Mouse (Mus musculus) embryonic facial prominence, embryonic 12.5 days (tissue): ENCODE measurements around the gene Hist3h2a. TPM values are rescaled to one million over a fixed set of nuclear protein-coding genes. Genes with fewer than 3 reads are reported as not detected.
A peak's percentile ranks its signal among the peaks of the same experiment; 100 is the strongest.

Experiments
- ATAC-seq: fragments of 200-750 bp; cut with Nextera tagmentation; 2 replicates; pipeline ENCODE4 v1.8.0; 2017; ENCODE audit not compliant: insufficient number of reproducible peaks, insufficient read depth, low FRiP score, low TSS enrichment
- H3K27ac ChIP-seq: fragments of 300-500 bp; sonication (generic); 2 replicates; pipeline ENCODE4 v1.5.1; 2016; ENCODE audit warnings: mild to moderate bottlenecking
- H3K27me3 ChIP-seq: fragments of 300-500 bp; sonication (generic); 2 replicates; pipeline ENCODE4 v1.6.1; 2016; ENCODE audit warnings: mild to moderate bottlenecking, moderate library complexity
- H3K36me3 ChIP-seq: fragments of 300-500 bp; sonication (generic); 2 replicates; pipeline ENCODE4 v1.6.1; 2016; ENCODE audit warnings: mild to moderate bottlenecking
- H3K4me1 ChIP-seq: fragments of 300-500 bp; sonication (generic); 2 replicates; pipeline ENCODE4 v1.6.1; 2016
- H3K4me2 ChIP-seq: fragments of 300-500 bp; sonication (generic); replicated peaks from 2 replicates; pipeline ENCODE4 v1.6.1; 2016; ENCODE audit warnings: mild to moderate bottlenecking, moderate library complexity
- H3K4me3 ChIP-seq: fragments of 300-500 bp; sonication (generic); 2 replicates; pipeline ENCODE4 v1.5.1; 2016; ENCODE audit warnings: mild to moderate bottlenecking
- H3K9ac ChIP-seq: fragments of 300-500 bp; sonication (generic); 2 replicates; pipeline ENCODE4 v1.6.1; 2016; ENCODE audit warnings: mild to moderate bottlenecking, moderate library complexity
- H3K9me3 ChIP-seq: fragments of 300-500 bp; sonication (generic); 2 replicates; pipeline ENCODE4 v1.6.1; 2016; ENCODE audit warnings: mild to moderate bottlenecking, moderate library complexity
- WGBS: fragments of 180-500 bp; shearing (Covaris S2); methylation state at CpG from one replicate; pipeline ENCODE4 v1.1.7; 2016; 5-methylcytosine and 5-hydroxymethylcytosine counted together
- polyA plus RNA-seq: library from polyadenylated mRNA; unstranded; fragments of >200 nt; fragmentation: Nextera tagmentation; extraction: Ambion mirVana; gene quantifications from 2 replicates; pipeline ENCODE4 v1.2.1, GENCODE M21; 2016

Hist3h2a gene
- polyA plus RNA-seq, 1 experiment from 2014 or later, result 36.3 TPM

DNA sequence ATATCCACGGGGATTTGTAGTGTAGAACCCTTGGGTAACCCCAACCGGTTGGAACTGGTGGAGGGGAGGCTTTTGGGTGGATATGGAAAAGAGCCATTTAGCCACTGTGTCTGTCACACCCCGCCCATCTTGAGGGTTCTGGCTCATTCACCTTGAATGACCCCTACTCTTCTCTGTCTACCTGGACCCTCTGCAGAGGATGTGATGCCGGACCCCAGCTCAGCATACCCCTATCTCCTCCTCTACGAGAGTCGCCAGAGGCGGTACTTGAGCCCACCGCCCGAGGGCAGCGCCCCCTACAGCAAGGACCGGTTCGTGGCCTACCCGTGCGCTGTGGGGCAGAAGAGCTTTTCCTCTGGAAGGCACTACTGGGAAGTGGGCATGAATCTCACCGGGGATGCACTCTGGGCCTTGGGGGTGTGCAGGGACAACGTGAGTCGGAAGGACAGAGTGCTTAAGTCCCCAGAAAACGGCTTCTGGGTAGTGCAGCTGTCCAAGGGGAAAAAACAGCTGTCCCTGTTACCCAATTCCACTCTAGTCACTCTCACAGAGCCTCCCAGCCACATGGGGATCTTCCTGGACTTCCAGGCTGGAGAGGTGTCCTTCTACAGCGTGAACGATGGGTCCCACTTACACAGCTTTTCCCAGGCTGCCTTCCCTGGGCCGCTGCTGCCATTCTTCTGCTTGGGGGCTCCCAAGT lies 16.5 kb downstream of the Hist3h2a start:
- no peaks in the 10 kb centered on the region for H3K27me3 ChIP-seq
- H3K4me3 ChIP-seq, result no peak overlapping the region
- peaks cover 19% of the 10 kb centered on the region; the same call in 1 of the 2 replicates for H3K36me3 ChIP-seq
- H3K9me3 ChIP-seq, result no peaks in the 10 kb centered on the region
- H3K4me1 ChIP-seq, result no peaks in the 10 kb centered on the region
- no peak for ATAC-seq
- H3K4me2 ChIP-seq, result no peak overlapping the region
- no peak overlapping the region for H3K9ac ChIP-seq
- WGBS, result 87% methylated on average over 21 of the region's 21 CpGs
- H3K27ac ChIP-seq, result no peak overlapping the region

DNA sequence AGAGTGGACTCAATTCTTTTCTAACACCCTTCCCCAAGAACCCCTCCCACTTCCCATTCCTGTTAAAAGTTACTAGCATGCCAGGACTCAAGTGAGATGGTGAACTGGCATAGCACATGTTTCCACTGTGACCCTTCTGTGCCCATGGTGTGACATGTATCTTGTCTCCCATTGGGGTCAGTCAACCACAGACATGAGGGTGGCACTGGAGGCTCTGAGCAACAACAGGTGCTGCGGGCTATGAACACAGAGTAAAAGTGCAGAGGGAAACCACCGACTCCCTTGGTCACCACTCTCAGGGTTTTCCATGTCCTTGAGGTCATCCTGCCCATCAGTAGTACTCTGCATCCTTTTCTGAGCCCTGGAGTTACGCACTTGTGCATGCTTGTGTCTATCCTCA lies 17.3 kb downstream of the Hist3h2a start:
- no peak overlapping the region for H3K9ac ChIP-seq

DNA sequence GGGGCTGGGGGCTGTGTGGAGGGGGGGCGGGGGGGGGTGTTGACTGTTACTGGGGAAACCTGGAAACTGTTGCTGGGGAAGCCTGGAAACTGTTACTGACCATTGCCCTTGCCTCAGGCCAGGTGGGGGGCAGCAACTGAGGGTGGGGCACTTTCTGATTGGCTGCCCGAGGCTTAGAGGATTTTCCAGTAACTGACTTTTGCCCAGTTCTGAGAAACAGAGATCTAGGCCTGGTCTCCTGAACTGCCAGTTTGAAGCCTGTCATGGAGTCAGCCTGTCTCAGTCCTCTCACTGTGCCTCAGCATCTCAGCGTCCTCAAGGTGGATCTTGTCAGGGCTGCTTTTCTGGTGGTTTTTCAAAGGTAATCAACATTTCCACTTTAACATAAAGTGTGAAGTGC lies 19.9 kb downstream of the Hist3h2a start:
- no peaks in the 10 kb centered on the region for H3K27me3 ChIP-seq
- peaks cover 12% of the 10 kb centered on the region for H3K4me1 ChIP-seq
- H3K9ac ChIP-seq, result no peak overlapping the region
- H3K4me2 ChIP-seq, result no peak overlapping the region
- H3K9me3 ChIP-seq, result no peaks in the 10 kb centered on the region
- peaks cover 13% of the 10 kb centered on the region; the same call in 1 of the 2 replicates for H3K36me3 ChIP-seq
- H3K27ac ChIP-seq, result no peak overlapping the region
- 87% methylated on average over 3 of the region's 3 CpGs for WGBS
- ATAC-seq, result no peak
- H3K4me3 ChIP-seq, result no peak overlapping the region

More for the DNA sequence above, 17.3 kb downstream of the Hist3h2a start:
- Histone ChIP-seq H3K27me3 (no peaks in the 10 kb centered on the region), H3K9me3 (no peaks in the 10 kb centered on the region), H3K27ac (no peak overlapping the region), H3K4me1 (no peaks in the 10 kb centered on the region), H3K36me3 (peaks cover 19% of the 10 kb centered on the region; the same call in 1 of the 2 replicates), H3K4me2 (no peak overlapping the region), H3K4me3 (no peak overlapping the region)
- 90% methylated on average over 3 of the region's 3 CpGs for WGBS
- ATAC-seq, result no peak

DNA sequence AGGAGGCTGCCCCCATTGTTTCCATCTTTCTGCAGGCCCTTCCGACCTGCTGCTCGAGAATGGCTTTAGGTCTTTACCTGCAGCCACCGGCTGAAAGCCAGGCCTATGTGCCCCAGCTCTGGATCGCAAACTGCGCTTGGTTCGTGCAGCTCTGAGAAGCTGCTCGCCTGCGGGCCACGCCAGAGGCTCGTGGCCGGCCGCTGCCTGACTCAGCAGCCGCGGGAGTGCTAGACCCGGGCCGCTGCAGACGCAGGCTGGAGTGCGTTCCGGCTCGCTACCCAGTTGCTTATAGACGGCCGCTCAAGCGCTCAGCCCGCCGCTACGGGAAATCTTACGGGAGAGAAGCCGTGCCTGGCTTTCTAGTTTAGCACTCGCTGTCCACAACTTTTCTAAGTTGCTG lies 22.7 kb downstream of the Hist3h2a start:
- Histone ChIP-seq H3K36me3 (peaks cover 5% of the 10 kb centered on the region), H3K27me3 (no peaks in the 10 kb centered on the region), H3K27ac (peak overlapping the region; percentile 69), H3K9ac (peak overlapping the region; percentile 89), H3K4me1 (peaks cover 33% of the 10 kb centered on the region), H3K4me3 (peak overlapping the region; percentile 98), H3K9me3 (no peaks in the 10 kb centered on the region), H3K4me2 (peak overlapping the region; percentile 98)
- no peak for ATAC-seq
- 0% methylated on average over 29 of the region's 29 CpGs for WGBS

DNA sequence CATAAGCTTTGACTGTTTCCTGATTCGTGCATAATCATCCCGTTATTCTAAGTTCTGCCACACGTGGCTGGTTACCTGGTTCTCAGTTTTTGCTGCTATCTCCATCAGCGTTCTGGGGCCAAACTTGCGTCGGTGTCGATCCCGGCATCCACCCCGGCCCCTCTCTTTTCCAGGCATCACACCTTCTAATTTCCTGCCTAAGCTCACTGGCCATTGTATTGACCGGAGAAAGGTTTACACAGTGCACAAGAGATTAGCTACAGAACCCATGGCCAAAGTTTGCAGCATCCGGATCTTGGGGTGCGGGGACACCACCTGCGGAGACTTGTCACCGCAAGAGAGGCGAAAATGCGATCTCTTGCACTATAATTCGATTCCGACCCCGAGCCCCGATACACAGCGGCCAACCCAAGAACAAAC lies 23.1 kb downstream of the Hist3h2a start:
- Histone ChIP-seq H3K4me3 (peak overlapping the region; percentile 98), H3K4me2 (peak overlapping the region; percentile 98), H3K9me3 (no peaks in the 10 kb centered on the region), H3K27me3 (no peaks in the 10 kb centered on the region), H3K27ac (peak overlapping the region; percentile 69), H3K9ac (peak overlapping the region; percentile 89), H3K36me3 (peaks cover 9% of the 10 kb centered on the region), H3K4me1 (peaks cover 33% of the 10 kb centered on the region)
- no peak for ATAC-seq
- under 1% methylated on average over 21 of the region's 21 CpGs for WGBS

DNA sequence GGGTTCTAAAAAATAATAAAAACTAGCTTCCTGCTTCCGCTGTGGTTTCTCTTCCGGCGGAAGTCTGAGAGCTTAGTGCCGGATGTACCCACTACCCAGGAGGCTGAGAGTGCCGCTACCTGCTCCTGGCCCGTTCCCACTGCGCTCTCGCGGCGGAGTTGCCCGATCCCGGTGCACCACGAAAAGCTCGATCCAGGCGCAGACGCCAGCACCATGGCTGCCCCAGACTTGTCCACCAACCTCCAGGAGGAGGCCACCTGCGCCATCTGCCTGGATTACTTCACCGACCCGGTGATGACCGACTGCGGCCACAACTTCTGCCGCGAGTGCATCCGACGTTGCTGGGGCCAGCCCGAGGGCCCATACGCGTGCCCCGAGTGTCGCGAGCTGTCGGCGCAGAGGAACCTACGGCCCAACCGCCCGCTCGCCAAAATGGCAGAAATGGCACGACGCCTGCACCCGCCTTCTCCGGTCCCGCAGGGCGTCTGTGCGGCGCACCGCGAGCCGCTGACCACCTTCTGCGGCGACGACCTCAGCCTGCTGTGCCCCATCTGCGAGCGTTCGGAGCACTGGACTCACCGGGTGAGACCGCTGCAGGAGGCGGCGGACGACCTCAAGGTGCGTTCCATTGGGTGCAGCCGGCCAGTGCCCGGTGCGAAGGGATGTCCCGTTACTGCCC lies 23.7 kb downstream of the Hist3h2a start, which contains the start of gene Trim11:
Gene Trim11, plus strand, starts transcription at position 67 of the 679 bp plus-strand sequence.
- Histone ChIP-seq H3K27ac (peak within 1 kb of the TSS; percentile 69), H3K36me3 (peaks cover 15% of the 10 kb centered on the region), H3K27me3 (no peaks in the 10 kb centered on the region), H3K9me3 (no peaks in the 10 kb centered on the region), H3K4me1 (peaks cover 33% of the 10 kb centered on the region), H3K4me3 (peak within 1 kb of the TSS; percentile 98), H3K4me2 (peak within 1 kb of the TSS; percentile 98), H3K9ac (peak within 1 kb of the TSS; percentile 89)
- ATAC-seq, result peak; percentile 36
- under 1% methylated on average over 64 of the region's 64 CpGs for WGBS

DNA sequence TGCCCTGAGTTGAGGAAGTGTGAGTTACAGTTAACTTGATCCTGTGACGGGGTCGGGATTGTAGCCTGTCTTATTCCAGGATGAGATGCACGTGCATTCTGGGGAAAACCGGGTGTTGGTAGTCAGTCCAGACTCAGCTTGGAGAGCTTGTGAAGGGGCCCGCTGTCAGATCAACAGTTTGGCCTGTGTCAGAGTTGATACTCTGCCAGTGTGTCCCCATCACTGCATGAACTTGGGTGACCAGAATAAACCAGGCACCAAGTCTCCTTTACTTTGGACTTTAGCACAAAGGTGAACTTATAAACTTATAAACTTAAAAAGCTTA lies 24.2 kb downstream of the Hist3h2a start:
- peak overlapping the region; percentile 89 for H3K9ac ChIP-seq
- H3K4me3 ChIP-seq, result peak overlapping the region; percentile 98
- H3K27me3 ChIP-seq, result no peaks in the 10 kb centered on the region
- H3K9me3 ChIP-seq, result no peaks in the 10 kb centered on the region
- no peak for ATAC-seq
- H3K4me1 ChIP-seq, result peaks cover 33% of the 10 kb centered on the region
- H3K27ac ChIP-seq, result 0 out of 2 replicates have a peak overlapping the region, but pooled peaks have one; percentile 69
- peak overlapping the region; percentile 98 for H3K4me2 ChIP-seq
- 3% methylated on average over 5 of the region's 5 CpGs for WGBS
- peaks cover 17% of the 10 kb centered on the region for H3K36me3 ChIP-seq

DNA sequence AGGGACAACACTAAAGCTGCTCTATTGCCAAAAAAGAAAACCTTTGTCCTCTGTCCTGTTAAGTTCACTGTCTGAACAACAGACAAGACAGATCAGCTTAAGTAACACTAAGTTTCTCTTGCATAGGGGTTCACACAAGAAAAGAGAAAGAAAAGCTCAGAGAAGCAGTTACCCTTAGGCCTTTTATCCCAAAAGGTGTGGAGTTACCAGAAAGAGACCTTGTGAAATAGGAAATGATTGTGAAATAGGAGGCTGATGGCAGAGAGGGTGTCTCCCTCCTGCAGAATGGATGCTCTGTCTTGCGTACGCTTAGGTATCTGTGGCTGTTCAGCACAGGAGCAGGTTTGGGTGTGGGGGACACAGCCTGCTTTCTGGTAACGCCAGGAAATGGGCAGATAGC lies 24.7 kb downstream of the Hist3h2a start:
- peak overlapping the region; percentile 89 for H3K9ac ChIP-seq
- WGBS, result 64% methylated on average over 3 of the region's 3 CpGs
- ATAC-seq, result no peak
- peak overlapping the region; percentile 98 for H3K4me3 ChIP-seq
- no peaks in the 10 kb centered on the region for H3K9me3 ChIP-seq
- H3K4me1 ChIP-seq, result peaks cover 33% of the 10 kb centered on the region
- peak overlapping the region; percentile 98 for H3K4me2 ChIP-seq
- H3K27me3 ChIP-seq, result no peaks in the 10 kb centered on the region
- H3K27ac ChIP-seq, result no peak overlapping the region
- H3K36me3 ChIP-seq, result peaks cover 22% of the 10 kb centered on the region

DNA sequence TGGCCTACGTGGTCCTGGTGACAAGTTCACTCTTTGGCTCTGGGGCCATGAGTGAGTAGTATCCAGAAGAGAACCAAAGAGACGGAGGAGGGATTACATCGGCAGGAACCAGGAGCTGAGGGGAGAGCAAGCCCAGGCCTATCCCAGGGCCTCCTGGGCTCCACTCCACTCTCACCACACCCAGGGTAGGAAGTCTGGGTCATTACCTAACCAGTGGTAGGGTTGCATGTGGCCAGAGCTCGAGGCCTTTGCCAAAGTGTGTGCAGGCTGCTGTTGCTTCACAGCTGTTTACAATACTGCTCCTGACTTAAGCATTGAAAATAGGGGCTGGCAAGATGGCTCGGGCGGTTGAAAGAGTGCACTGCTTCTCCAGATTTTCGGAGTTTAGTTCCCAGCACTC lies 25.2 kb downstream of the Hist3h2a start:
- H3K4me1 ChIP-seq, result peaks cover 33% of the 10 kb centered on the region
- ATAC-seq, result no peak; the same call in 1 of the 2 replicates
- WGBS, result 72% methylated on average over 7 of the region's 7 CpGs
- H3K4me3 ChIP-seq, result peak overlapping the region; percentile 98
- peak overlapping the region; percentile 98 for H3K4me2 ChIP-seq
- no peaks in the 10 kb centered on the region for H3K27me3 ChIP-seq
- H3K9ac ChIP-seq, result peak overlapping the region; percentile 89
- H3K9me3 ChIP-seq, result no peaks in the 10 kb centered on the region
- H3K36me3 ChIP-seq, result peaks cover 27% of the 10 kb centered on the region
- H3K27ac ChIP-seq, result no peak overlapping the region

DNA sequence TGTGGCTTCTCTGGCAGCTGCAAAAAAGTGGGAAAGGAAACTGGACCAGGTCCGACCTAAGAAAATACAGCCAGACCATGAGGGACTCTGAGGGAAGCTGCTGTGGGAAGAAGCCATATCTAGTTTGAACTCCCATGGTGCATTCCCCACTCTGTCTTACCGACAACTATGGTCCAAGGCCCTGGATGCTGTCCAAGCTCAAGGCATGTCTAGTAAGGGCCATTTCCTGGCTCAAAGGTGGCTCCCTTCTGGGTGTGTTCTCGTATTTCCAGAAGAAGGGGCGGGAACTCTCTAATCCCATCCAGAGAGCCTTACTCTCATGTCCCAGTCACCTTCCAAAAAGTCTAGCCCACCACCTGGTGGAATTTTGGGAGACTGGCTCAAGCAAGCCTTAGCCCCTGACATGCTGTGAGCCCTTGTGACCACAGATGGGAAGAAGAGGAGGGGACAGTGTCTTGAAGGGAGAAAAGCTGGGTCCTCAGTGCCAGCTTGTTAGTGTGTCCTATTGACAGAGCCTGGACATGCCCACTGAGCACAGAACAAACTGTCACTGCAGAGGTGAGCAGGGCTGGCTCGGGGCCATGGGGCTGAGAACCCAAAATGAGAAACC lies 26.0 kb downstream of the Hist3h2a start:
- H3K27me3 ChIP-seq, result no peaks in the 10 kb centered on the region
- peaks cover 33% of the 10 kb centered on the region for H3K4me1 ChIP-seq
- peak overlapping the region; percentile 98; the same call in 1 of the 2 replicates for H3K4me2 ChIP-seq
- WGBS, result 58% methylated on average over 5 of the region's 5 CpGs
- no peak for ATAC-seq
- peaks cover 35% of the 10 kb centered on the region for H3K36me3 ChIP-seq
- H3K9ac ChIP-seq, result 0 out of 2 replicates have a peak overlapping the region, but pooled peaks have one; percentile 89
- H3K4me3 ChIP-seq, result no peak overlapping the region
- no peaks in the 10 kb centered on the region for H3K9me3 ChIP-seq
- no peak overlapping the region for H3K27ac ChIP-seq

DNA sequence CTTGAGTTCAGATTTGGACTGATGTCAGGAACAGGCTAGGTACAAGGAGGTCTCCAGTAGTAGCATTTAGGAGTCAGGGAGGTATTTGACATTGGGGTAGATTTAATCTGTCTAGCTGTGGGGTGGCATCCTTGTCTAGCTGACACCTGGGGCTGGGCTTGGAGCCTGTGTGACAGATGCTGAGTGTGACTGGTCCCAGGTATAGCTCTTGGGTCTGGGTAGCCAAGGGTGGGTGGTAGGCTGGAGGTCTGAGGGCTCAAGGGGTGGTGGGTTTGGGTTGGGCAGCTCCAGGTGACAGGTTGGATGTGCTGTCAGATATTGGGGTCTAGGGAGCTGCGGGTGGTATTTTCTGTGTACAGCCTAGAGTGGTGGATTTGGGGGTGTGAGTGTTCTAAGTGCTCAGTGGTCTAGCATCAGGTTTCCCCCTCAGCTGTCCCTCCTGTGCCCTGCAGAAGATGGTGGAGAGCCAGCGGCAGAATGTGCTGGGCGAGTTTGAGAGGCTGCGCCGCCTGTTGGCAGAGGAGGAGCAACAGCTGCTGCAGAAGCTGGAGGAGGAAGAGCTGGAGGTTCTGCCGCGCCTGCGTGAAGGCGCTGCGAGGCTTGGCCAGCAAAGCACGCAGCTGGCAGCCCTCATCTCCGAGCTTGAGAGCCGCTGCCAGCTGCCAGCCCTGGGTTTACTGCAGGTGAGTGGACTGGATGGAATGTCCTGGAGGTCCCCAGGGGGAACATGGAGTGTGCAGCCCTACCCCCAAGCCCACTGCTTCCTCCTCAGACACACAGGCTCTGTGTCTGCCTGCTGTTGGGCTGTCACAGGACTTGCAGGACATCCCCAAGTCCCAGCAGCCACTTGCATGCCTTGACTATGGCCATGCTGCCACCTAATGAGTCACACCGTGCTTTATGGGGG lies 27.3 kb downstream of the Hist3h2a start:
- no peak for ATAC-seq
- peaks cover 48% of the 10 kb centered on the region for H3K36me3 ChIP-seq

More for the DNA sequence above, 27.3 kb downstream of the Hist3h2a start:
- H3K4me1 ChIP-seq, result peaks cover 33% of the 10 kb centered on the region
- no peak overlapping the region for H3K4me2 ChIP-seq
- 66% methylated on average over 14 of the region's 14 CpGs for WGBS
- H3K27ac ChIP-seq, result no peak overlapping the region
- H3K9me3 ChIP-seq, result no peaks in the 10 kb centered on the region
- no peaks in the 10 kb centered on the region for H3K27me3 ChIP-seq
- no peak overlapping the region for H3K4me3 ChIP-seq
- H3K9ac ChIP-seq, result no peak overlapping the region
